Mouse (Mus musculus): ENCODE data around the gene Epb41.

The Epb41 gene

GRCm38 (mm10) chr4:131920595-131921351 lies 154.3 kb downstream of the Epb41 start:
- DNase-seq (ENCODE audit: low read depth, low spot score): peak; percentile 22

- DNase-seq (ENCODE audit: low read depth, low spot score): peak; percentile 41
These were observed 155.0 kb downstream of the Epb41 start for GRCm38 (mm10) chr4:131920141-131920594.

- no peak for DNase-seq (ENCODE audit: low read depth, low spot score)
These were observed 155.5 kb downstream of the Epb41 start for GRCm38 (mm10) chr4:131919506-131920140.

GRCm38 (mm10) chr4:131918711-131919500 lies 156.2 kb downstream of the Epb41 start:
- no peak for DNase-seq (ENCODE audit: low read depth, low spot score)

DNA sequence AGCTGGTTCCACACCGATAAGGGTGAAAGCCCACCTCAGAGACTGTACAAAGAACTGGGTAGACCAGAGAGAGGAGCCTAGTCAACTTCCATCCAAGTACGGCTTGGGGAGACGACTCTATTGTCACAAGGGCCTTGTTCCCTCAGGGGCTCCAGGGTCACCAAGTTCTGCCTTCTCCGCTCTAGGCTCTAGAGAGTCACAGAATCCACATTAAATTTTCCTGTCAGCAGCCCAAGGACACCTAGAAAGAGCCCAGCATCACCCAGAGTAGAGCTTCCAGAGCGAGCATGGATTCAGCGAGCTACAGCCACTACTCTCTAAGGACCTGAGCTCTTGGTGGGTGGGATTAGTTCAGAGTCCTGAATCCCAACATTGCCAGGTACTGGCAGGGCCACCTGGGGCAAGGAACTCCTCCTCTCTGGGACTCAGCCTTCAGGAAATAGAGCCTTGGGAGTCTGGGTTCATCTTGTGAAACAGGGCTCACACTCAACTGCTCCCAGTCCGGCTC lies 157.0 kb downstream of the Epb41 start:
- DNase-seq (ENCODE audit: low read depth, low spot score): no peak

- DNase-seq (ENCODE audit: low read depth, low spot score): no peak
These were observed 158.0 kb downstream of the Epb41 start for GRCm38 (mm10) chr4:131917010-131917555.

- DNase-seq (ENCODE audit: low read depth, low spot score): peak; percentile 67
These were observed 158.7 kb downstream of the Epb41 start for GRCm38 (mm10) chr4:131916425-131916824.

DNA sequence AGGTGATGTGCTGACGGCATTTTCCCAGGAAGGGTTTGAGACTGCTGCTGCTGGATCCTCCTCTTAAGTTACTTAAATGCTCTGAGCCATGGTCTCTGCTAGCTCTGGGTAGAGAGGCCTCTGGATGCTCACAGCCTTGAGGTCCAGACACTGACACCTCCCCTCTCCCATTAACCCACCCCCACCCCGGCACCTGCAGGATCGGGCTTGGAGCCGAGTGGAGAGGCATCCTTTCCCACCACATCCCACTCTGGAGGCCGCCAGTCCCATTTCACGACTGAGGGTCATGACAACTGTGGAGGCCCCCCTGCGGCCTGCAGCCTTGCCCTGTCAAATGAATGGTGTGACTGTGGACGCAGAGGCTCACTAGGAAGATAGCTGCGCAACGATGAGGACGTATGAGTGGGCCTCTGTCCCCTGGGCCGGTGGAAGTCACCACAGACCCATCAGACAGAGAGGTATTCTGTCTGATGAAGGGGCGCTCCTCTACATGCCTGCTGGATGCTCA lies 159.2 kb downstream of the Epb41 start:
- no peak for DNase-seq (ENCODE audit: low read depth, low spot score)

GRCm38 (mm10) chr4:131914891-131915469 lies 160.1 kb downstream of the Epb41 start:
- no peak for DNase-seq (ENCODE audit: low read depth, low spot score)

DNA sequence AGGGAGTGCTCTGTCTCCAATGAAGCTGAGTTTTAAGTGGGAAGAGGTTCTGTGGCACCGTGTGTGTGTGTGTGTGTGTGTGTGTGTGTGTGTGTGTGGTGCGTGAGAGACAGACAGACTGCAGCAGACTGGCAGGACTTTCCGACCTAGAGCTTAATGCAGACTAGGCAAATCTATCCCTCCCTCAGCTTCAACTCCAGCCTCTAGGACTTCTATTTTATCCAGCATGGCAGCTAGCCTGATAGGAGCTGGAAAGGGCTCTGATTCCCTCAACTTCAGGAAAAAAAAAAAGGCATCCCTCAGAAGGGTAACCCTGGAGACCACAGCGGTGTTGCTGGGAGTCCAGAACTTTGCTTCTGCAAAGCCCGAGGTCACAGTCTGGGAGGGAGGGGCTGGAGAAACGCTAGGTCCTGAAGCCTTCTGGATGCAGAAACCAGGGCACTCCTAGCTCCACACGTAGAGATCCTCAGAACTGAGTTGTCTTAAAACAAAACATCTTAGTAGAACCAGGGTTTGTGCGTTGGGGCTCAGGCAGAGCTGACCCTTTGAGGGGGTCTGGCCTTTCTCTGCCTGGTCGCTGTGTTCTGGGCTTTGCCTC lies 161.0 kb downstream of the Epb41 start:
- DNase-seq (ENCODE audit: low read depth, low spot score): no peak

GRCm38 (mm10) chr4:131913526-131913925 lies 161.6 kb downstream of the Epb41 start:
- DNase-seq (ENCODE audit: low read depth, low spot score): no peak

DNA sequence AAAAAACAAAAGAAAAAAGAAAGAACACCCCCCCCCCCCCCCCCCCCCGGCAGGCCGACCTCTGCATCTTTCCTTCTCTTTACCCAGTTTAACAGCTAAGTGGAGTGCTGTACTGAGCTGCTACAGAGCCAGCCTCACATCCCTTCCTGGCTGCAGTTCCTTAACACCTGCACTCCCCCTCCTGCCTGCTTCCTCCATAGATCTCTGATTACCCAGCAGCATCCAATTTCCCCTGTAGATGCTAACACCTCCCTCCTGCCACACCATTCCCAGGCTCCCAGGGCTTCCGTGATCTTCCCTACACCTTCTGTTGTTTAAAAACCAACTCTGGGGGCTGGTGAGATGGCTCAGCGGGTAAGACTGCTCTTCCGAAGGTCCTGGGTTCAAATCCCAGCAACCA lies 163.6 kb downstream of the Epb41 start:
- DNase-seq (ENCODE audit: low read depth, low spot score): no peak

DNA sequence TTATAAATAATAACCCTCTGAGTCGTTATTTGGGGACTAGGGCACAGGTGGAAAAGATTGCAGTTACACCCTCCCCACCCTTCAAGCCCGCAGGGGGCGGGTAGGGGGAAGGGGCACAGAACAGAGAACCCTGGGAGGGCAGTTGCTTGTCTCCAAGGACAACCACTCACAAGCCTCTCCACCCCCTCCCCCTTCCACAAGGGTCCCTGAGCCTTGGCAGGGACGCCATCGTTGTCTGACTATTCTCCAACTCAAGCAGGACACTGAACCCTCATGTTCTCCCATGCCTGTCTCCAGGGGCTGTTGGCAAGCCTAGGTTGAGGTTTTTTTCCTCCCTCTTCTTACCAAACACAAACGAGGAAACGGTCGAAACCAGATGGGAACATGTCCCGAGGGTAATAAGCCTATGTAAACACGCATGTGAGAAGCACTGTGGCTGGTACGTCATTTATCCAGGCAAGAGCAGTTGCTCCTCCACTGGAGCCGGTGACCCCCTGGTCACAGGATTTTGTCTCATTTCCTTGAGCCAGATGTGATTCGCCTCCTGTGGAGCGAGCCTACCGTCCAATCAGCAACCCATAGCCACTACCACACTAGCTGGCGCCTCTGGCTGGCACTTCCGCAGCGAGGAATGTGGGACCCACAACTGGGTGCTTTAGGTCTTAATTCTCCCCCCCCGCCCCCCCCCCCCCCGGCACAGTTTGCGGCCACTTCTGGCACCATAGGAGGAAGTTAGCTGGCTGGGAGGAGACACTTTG lies 164.7 kb downstream of the Epb41 start:
- DNase-seq (ENCODE audit: low read depth, low spot score): no peak

GRCm38 (mm10) chr4:131907912-131908311 lies 167.2 kb downstream of the Epb41 start:
- DNase-seq (ENCODE audit: low read depth, low spot score): no peak

DNA sequence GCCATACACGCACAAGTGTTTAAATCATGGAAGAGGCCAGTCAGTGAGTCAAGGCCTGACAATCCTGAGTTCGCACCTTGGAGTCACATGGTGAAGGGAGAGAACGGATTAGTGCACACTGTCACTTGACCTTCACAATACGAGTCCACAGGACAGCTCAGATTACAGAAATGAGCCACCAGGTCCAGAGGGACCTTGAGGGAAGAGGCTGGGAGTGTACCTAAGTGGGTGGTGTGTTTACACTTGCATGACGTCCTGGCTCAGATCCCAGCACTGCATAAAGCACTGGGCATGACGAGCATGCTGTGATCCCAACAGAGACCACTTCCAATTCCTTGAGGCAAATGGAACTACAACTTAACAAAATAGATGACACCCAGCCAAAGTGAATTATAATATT lies 168.7 kb downstream of the Epb41 start:
- no peak for DNase-seq (ENCODE audit: low read depth, low spot score)

DNA sequence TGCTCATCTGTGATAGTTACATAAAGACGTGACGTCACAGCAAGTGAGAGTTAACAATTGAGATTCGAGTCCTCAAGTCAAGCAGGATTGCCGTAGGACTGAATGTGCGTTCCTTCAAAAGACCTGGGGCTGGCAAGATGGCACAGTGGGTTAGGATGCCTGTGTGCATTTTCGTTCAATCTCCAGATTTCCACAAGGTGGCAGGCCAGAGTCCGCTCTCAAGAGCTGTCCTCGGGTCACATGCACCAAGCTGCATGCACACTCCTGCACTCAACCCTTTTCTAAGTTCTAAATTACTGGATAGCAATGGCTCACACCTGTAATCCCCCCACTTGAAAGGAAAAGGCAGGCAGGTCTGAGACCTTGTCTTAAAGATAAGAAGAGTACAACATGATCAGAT lies 170.6 kb downstream of the Epb41 start:
- DNase-seq (ENCODE audit: low read depth, low spot score): peak; percentile 23

DNA sequence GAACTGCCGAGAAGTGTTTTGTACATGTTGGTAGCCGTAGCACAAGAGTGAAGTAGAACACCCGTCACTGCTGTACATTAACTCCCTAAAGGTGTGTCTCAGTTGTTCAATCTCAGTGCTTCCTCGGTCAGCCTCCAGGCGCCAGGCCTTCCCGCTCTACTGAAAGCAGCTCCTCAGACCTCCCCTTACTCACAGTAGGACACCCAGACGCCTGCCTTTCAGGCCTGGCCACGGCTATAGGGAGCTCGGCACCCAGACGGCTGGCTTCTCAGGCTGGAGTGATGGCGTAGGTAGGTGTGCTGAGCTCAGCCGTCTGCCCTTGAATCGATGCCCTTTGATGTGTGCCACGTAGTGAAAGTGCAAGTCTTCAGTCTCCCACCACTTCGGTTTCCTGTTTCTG lies 174.0 kb downstream of the Epb41 start:
- DNase-seq (ENCODE audit: low read depth, low spot score): peak; percentile 49

DNA sequence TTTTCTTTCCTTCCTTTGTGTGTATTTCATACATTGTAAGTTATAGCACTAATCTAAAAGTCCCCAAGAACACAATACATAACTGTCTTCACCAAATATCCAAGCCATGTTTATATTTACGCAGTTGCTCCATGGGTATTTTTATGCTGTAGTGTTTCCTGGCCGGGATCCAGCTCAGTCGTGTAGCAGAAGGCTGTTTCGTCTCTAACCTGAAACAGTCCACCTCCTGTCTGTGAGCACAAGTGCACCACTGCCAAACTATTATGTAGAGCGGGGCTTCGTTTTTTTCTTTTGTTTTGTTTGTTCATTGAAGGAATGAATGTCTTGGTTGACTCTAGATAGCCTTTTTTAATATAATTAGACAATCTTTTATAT lies 176.0 kb downstream of the Epb41 start:
- DNase-seq (ENCODE audit: low read depth, low spot score): no peak

GRCm38 (mm10) chr4:131898503-131899179 lies 176.5 kb downstream of the Epb41 start:
- DNase-seq (ENCODE audit: low read depth, low spot score): no peak

GRCm38 (mm10) chr4:131897787-131898186 lies 177.3 kb downstream of the Epb41 start:
- no peak for DNase-seq (ENCODE audit: low read depth, low spot score)

Measured in CD4-positive helper T cell, adult 2 months (primary cell).